Mouse (Mus musculus): ENCODE data around the gene Rnf225. TPM values are rescaled to one million over a fixed set of nuclear protein-coding genes. Genes with fewer than 3 reads are reported as not detected.

Gene Rnf225
- total RNA-seq, 2 experiments from 2014 or later = 1.2 TPM

- no peak for DNase-seq (ENCODE audit: low spot score in 2 of 2)
Observed at GRCm38 (mm10) chr7:12980291-12980690, 53.1 kb downstream of the Rnf225 start.

Other genes starting within 250 kb of the Rnf225 start
- not detected for gene Vmn2r55, start 242.4 kb upstream of the Rnf225 start, total RNA-seq (2021)
- under 1 TPM; 0.07 to 0.09 TPM for gene Vmn2r56, start 192.4 kb upstream of the Rnf225 start, total RNA-seq (2021)
- gene Zscan18, start 123.8 kb upstream of the Rnf225 start, total RNA-seq (2021) = 10 to 100 TPM; 19.9 to 25.0 TPM
- 10 to 100 TPM; 21.7 to 22.3 TPM for gene Zfp329, start 108.6 kb upstream of the Rnf225 start, total RNA-seq (2021)
- gene Zfp110, start 92.7 kb upstream of the Rnf225 start, total RNA-seq (2021) = 10 to 100 TPM; 13.6 to 21.8 TPM
- gene Zfp128, start 46.2 kb upstream of the Rnf225 start, total RNA-seq (2021) = 1 to 10 TPM; 6.0 to 8.9 TPM
- gene Zscan22, start 29.6 kb upstream of the Rnf225 start, total RNA-seq (2021) = 10 to 100 TPM; 12.1 to 13.1 TPM
- gene Rps5, start 5.1 kb upstream of the Rnf225 start, total RNA-seq (2021) = 100 to 1,000 TPM; 535 to 542 TPM
- 10 to 100 TPM; 14.7 to 15.7 TPM for gene Zfp324, start 38.4 kb downstream of the Rnf225 start, total RNA-seq (2021)
- 1 to 10 TPM; 7.1 to 7.7 TPM for gene Zfp446, start 50.4 kb downstream of the Rnf225 start, total RNA-seq (2021)
- gene Slc27a5, start 70.8 kb downstream of the Rnf225 start, total RNA-seq (2021) = not detected
- 100 to 1,000 TPM; 279 to 301 TPM for gene Trim28, start 71.7 kb downstream of the Rnf225 start, total RNA-seq (2021)
- 10 to 100 TPM; 25.8 to 27.3 TPM for gene Zbtb45, start 82.6 kb downstream of the Rnf225 start, total RNA-seq (2021)
- gene Chmp2a, start 107.4 kb downstream of the Rnf225 start, total RNA-seq (2021) = 100 to 1,000 TPM; 133 to 151 TPM
- gene Ube2m, start 110.9 kb downstream of the Rnf225 start, total RNA-seq (2021) = 100 to 1,000 TPM; 198 to 220 TPM
- 10 to 100 TPM; 14.3 to 17.7 TPM for gene Mzf1, start 127.3 kb downstream of the Rnf225 start, total RNA-seq (2021)
- gene Vmn1r85, start 167.8 kb downstream of the Rnf225 start, total RNA-seq (2021) = not detected
- not detected for gene Vmn1r86, start 192.5 kb downstream of the Rnf225 start, total RNA-seq (2021)
- not detected for gene Vmn1r87, start 212.7 kb downstream of the Rnf225 start, total RNA-seq (2021)
- under 1 TPM; 0.11 to 0.25 TPM for gene Vmn1r88, start 232.2 kb downstream of the Rnf225 start, total RNA-seq (2021)